Mouse (Mus musculus): Measurements from ENCODE around the gene P4ha1. TPM values are rescaled to one million over a fixed set of nuclear protein-coding genes. Genes with fewer than 3 reads are reported as not detected.
A peak's percentile ranks its signal among the peaks of the same experiment; 100 is the strongest.

Gene P4ha1
- polyA plus RNA-seq, 1 experiment, result 21.0 TPM

DNA sequence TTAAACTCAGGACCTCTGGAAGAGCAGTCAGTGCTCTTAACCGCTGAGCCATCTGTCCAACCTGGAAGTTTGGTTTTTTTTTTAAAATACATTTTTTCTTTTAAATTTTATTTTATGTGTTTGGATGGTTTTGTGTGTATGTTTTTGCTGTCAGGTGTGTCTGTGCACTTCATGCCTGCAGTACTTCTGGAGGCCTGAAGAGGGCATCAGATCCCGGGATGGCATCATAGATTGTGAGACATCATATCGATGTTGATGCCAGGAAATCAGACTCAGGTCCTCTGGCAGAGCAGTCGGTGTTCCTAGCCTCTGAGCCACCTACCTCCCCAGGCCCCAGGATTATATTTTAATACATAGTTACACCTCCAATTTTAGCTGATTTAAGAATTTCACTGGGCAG, 90.6 kb downstream of the P4ha1 start:
- no peak for DNase-seq (ENCODE audit: low read depth)
- no peak for TF ChIP-seq POLR2A (IDR thresholded peaks at IDR 0.05; ENCODE audit: borderline replicate concordance, extremely low read depth, insufficient read depth, insufficient read length, poor library complexity, severe bottlenecking)
- peak; percentile 37; the same call in 1 of the 2 replicates for TF ChIP-seq CTCF (IDR thresholded peaks at IDR 0.05; ENCODE audit: borderline replicate concordance, extremely low read depth, insufficient read depth, insufficient read length)

DNA sequence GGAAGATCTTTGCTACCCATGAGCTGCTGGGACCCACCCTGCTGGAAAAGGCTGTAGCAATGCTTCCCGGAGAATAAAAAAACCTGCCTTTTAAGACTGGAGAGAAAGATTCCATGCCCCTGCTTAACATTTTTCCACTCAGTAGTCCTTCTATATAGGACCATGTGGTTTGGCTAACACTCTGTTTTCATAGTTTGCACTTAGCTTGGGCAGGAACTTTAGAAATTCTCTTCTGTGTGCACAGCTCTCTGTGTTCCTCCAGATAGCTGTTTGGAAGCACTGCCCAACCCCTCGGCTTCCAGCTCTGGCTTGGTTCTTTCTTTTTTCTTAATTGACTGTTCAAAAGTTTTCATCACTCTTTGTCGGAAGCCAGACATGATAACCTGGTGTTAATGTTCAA, 93.5 kb downstream of the P4ha1 start:
- TF ChIP-seq POLR2A (IDR thresholded peaks at IDR 0.05; ENCODE audit: borderline replicate concordance, extremely low read depth, insufficient read depth, insufficient read length, poor library complexity, severe bottlenecking) (no peak), CTCF (IDR thresholded peaks at IDR 0.05; ENCODE audit: borderline replicate concordance, extremely low read depth, insufficient read depth, insufficient read length) (no peak)
- no peak for DNase-seq (ENCODE audit: low read depth)

DNA sequence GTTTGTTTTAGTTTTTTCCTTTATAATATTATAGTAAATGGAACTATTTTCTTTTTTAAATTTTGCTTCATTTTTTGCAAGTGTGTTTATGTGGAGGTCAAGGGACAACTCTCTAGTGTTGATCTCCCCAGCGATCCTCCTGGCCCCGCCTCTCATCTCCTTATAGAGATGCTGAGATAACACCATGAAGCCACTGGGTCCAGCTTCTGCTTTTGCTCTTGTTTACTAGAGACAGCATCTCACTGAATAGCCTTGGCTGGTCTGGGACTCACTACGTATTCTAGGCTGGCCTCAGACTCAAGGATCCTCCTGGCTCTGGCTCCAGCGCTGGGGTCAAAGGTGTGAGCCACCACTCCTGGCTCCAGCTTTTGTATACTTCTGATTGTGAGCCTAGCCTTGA, 96.4 kb downstream of the P4ha1 start:
- no peak for TF ChIP-seq POLR2A (IDR thresholded peaks at IDR 0.05; ENCODE audit: borderline replicate concordance, extremely low read depth, insufficient read depth, insufficient read length, poor library complexity, severe bottlenecking)
- no peak for TF ChIP-seq CTCF (IDR thresholded peaks at IDR 0.05; ENCODE audit: borderline replicate concordance, extremely low read depth, insufficient read depth, insufficient read length)
- no peak for DNase-seq (ENCODE audit: low read depth)

Other genes starting within 250 kb of the P4ha1 start
- gene Sept10, start 101.4 kb upstream of the P4ha1 start, polyA plus RNA-seq (2012; rRNA removed), result 22.1 and 27.1 TPM in 2 replicates
- 6.8 and 9.5 TPM in 2 replicates for gene Sowahc, start 101.3 kb upstream of the P4ha1 start, polyA plus RNA-seq (2012; rRNA removed)
- 4.9 and 7.1 TPM in 2 replicates for gene Gm10273, start 72.3 kb downstream of the P4ha1 start, polyA plus RNA-seq (2012; rRNA removed)
- gene Pla2g12b, start 80.4 kb downstream of the P4ha1 start, polyA plus RNA-seq (2012; rRNA removed), result 0.08 TPM in 1 of 2 replicates, not detected in the other
- gene Oit3, start 118.5 kb downstream of the P4ha1 start, polyA plus RNA-seq (2012; rRNA removed), result 0.42 and 0.50 TPM in 2 replicates